Mouse (Mus musculus) liver, embryonic 15.5 days (tissue): ENCODE data around the gene Apon. TPM values are rescaled to one million over a fixed set of nuclear protein-coding genes. Genes with fewer than 3 reads are reported as not detected.

Source experiments
- ATAC-seq: fragments of 200-750 bp; cut with Nextera tagmentation; 2 replicates; pipeline ENCODE4 v1.8.0; 2017; ENCODE audit warnings: moderate number of reproducible peaks, mild to moderate bottlenecking, moderate library complexity; ENCODE audit not compliant: insufficient read depth
- H3K27ac ChIP-seq: fragments of 300-500 bp; sonication (generic); replicated peaks from 2 replicates; pipeline ENCODE4 v1.5.1; 2015; ENCODE audit warnings: mild to moderate bottlenecking, inconsistent platforms
- H3K27me3 ChIP-seq: fragments of 300-500 bp; sonication (generic); 2 replicates; pipeline ENCODE4 v1.6.1; 2015; ENCODE audit warnings: mild to moderate bottlenecking, inconsistent platforms
- H3K36me3 ChIP-seq: fragments of 300-500 bp; sonication (generic); replicated peaks from 2 replicates; pipeline ENCODE4 v1.6.1; 2015; ENCODE audit warnings: moderate library complexity, mild to moderate bottlenecking, inconsistent platforms
- H3K4me1 ChIP-seq: fragments of 300-500 bp; sonication (generic); replicated peaks from 2 replicates; pipeline ENCODE4 v1.6.1; 2015; ENCODE audit warnings: inconsistent platforms
- H3K4me2 ChIP-seq: fragments of 300-500 bp; sonication (generic); 2 replicates; pipeline ENCODE4 v1.6.1; 2015; ENCODE audit warnings: moderate library complexity, mild to moderate bottlenecking, inconsistent platforms
- H3K4me3 ChIP-seq: fragments of 300-500 bp; sonication (generic); replicated peaks from 2 replicates; pipeline ENCODE4 v1.5.1; 2015; ENCODE audit warnings: mild to moderate bottlenecking, inconsistent platforms
- H3K9ac ChIP-seq: fragments of 300-500 bp; sonication (generic); 2 replicates; pipeline ENCODE4 v1.6.1; 2015; ENCODE audit warnings: moderate library complexity, mild to moderate bottlenecking, inconsistent platforms
- H3K9me3 ChIP-seq: fragments of 300-500 bp; sonication (generic); replicated peaks from 2 replicates; pipeline ENCODE4 v1.6.1; 2016; ENCODE audit warnings: inconsistent platforms
- WGBS: fragments of 180-500 bp; shearing (Covaris S2); methylation state at CpG from one replicate; pipeline ENCODE4 v1.1.7; 2015; ENCODE audit warnings: mixed read lengths; ENCODE audit not compliant: insufficient replicate concordance; 5-methylcytosine and 5-hydroxymethylcytosine counted together
- polyA plus RNA-seq: library from polyadenylated mRNA; unstranded; fragments of >200 nt; fragmentation: Nextera tagmentation; extraction: Ambion mirVana; gene quantifications from 2 replicates; pipeline ENCODE4 v1.2.1, GENCODE M21; 2015

Gene Apon
- polyA plus RNA-seq, 1 experiment from 2014 or later, result 1.1 TPM

- Histone ChIP-seq H3K4me2 (no peak overlapping the region), H3K4me3 (no peak overlapping the region), H3K27ac (no peak overlapping the region), H3K36me3 (no peaks in the 10 kb centered on the region; the same call in 1 of the 2 replicates), H3K4me1 (peaks cover 17% of the 10 kb centered on the region), H3K9ac (no peak overlapping the region), H3K9me3 (no peaks in the 10 kb centered on the region), H3K27me3 (no peaks in the 10 kb centered on the region)
- ATAC-seq, result 0 out of 2 replicates have a peak, but pooled peaks have one; percentile 20
- WGBS, result 75% methylated on average over 11 of the region's 11 CpGs
Observed at GRCm38 (mm10) chr10:128297622-128298021, 43.7 kb downstream of the Apon start.

- peak overlapping the region; percentile 8; the same call in 1 of the 2 replicates for H3K4me2 ChIP-seq
- H3K9ac ChIP-seq, result no peak overlapping the region
- H3K9me3 ChIP-seq, result no peaks in the 10 kb centered on the region
- H3K36me3 ChIP-seq, result no peaks in the 10 kb centered on the region
- H3K4me1 ChIP-seq, result peaks cover 17% of the 10 kb centered on the region
- no peak for ATAC-seq
- H3K4me3 ChIP-seq, result no peak overlapping the region
- H3K27me3 ChIP-seq, result no peaks in the 10 kb centered on the region
- 37% methylated on average over 6 of the region's 6 CpGs for WGBS
- H3K27ac ChIP-seq, result no peak overlapping the region
Observed at GRCm38 (mm10) chr10:128298243-128298642, 44.3 kb downstream of the Apon start.

DNA sequence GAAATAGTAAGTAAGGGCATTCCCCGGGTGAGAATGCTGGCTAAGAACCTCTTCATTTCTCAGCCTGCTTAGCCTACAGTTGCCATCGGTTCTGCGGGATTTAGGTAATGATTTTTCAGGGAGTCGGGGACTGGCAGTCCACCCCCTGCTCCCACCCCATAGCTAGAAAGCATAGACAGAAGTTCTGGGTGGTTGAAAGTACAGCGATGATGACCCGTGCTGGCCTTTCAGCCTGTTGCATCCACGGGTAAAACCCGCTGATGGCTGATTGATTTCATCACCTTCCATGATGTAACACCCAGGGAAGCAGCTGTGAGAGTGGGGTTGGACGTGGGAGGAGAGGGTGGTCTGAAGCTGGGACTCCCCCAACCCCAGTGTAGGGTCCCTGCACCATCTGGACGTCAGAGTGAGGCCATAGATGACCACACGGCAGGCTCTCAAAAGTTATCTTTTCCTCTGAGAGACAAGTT lies 44.8 kb downstream of the Apon start, which contains the start of gene Il23a:
Il23a (minus strand) TSS at position 51 of the 470 bp plus-strand sequence.
- Histone ChIP-seq H3K4me3 (no peak within 1 kb of the TSS), H3K36me3 (no peaks in the 10 kb centered on the region), H3K4me1 (peaks cover 19% of the 10 kb centered on the region), H3K9ac (no peak within 1 kb of the TSS), H3K27ac (no peak within 1 kb of the TSS), H3K9me3 (no peaks in the 10 kb centered on the region), H3K27me3 (no peaks in the 10 kb centered on the region), H3K4me2 (peak within 1 kb of the TSS; percentile 8; the same call in 1 of the 2 replicates)
- WGBS, result 57% methylated on average over 11 of the region's 11 CpGs
- no peak for ATAC-seq

- Histone ChIP-seq H3K27me3 (no peaks in the 10 kb centered on the region), H3K4me2 (peak overlapping the region; percentile 82), H3K9ac (peak overlapping the region; percentile 76), H3K27ac (peak overlapping the region; percentile 90), H3K4me1 (peaks cover 33% of the 10 kb centered on the region), H3K4me3 (peak overlapping the region; percentile 74), H3K9me3 (no peaks in the 10 kb centered on the region), H3K36me3 (peaks cover 12% of the 10 kb centered on the region; the same call in 1 of the 2 replicates)
- ATAC-seq, result no peak
- WGBS, result 15% methylated on average over 3 of the region's 3 CpGs
Observed at GRCm38 (mm10) chr10:128302357-128302756, 48.5 kb downstream of the Apon start.

DNA sequence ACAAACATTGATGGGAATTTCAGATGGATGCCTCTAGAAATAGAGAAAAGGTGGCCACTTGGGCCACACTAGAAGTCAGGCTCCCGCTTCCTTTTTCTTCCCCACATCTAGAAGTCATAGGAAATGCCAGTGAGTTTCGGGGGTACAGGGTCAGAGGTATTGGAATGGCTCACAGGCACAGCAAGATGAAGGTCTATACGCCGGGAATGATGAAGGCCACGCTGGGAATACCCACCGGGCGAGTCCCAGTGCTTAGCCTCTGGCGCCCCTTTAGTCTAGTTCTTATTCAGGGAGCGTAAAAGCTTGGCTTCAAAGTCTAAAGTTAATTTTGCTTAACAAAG lies 48.9 kb downstream of the Apon start:
- no peaks in the 10 kb centered on the region for H3K27me3 ChIP-seq
- peak overlapping the region; percentile 76 for H3K9ac ChIP-seq
- peak overlapping the region; percentile 90 for H3K27ac ChIP-seq
- WGBS, result under 1% methylated on average over 9 of the region's 9 CpGs
- H3K4me3 ChIP-seq, result peak overlapping the region; percentile 74
- peaks cover 29% of the 10 kb centered on the region for H3K4me1 ChIP-seq
- peak overlapping the region; percentile 82 for H3K4me2 ChIP-seq
- H3K36me3 ChIP-seq, result peaks cover 12% of the 10 kb centered on the region; the same call in 1 of the 2 replicates
- ATAC-seq, result peak; percentile 16
- H3K9me3 ChIP-seq, result no peaks in the 10 kb centered on the region

DNA sequence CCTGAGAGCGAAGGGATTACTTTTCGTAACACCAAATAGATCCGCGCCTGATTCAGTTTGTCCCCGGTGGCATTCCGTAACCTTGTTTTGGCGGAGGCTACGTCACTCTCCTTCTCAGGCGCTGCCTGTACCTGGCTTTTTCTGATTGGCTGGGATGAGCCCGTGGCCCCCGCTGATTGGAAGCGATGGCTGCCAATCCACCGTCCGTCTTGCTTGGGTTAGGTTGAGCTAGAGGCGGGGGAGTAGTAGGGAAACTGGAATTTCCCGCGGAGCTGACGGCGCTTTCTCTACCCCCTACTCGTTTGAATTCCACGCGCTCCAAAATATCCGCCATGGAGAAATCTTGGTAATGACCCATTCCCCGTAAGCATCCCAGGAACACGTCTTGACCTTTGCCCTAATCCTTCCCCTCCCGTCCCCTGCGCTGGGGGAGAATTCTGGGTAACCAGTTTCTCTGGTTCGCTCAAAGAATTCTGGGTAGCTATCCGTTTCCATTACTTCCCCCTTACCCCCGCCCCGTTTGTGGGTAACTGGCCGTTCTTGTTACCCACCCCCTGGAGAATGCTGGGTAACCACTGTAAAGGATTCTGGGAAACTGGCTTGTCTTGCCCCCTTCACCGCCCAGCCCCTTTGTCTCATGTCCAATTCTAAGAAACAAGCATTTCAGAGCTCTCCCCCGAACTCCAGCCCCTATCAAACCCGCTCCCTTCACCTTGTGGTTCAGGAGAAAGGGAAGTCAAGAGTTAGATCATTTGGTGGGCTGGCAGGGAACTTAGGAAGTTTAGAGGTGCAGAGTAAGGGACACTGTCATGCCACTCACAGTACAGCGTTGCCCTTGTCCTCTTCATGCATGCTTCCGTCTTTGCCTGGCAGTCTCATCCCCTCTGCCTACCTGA lies 49.5 kb downstream of the Apon start, which contains the start of gene Pan2:
Pan2 (plus strand) TSS at position 210 of the 896 bp plus-strand sequence.
- H3K27me3 ChIP-seq, result no peaks in the 10 kb centered on the region
- peaks cover 18% of the 10 kb centered on the region for H3K36me3 ChIP-seq
- H3K9ac ChIP-seq, result peak within 1 kb of the TSS; percentile 77
- H3K4me3 ChIP-seq, result peak within 1 kb of the TSS; percentile 74
- peaks cover 26% of the 10 kb centered on the region for H3K4me1 ChIP-seq
- peak within 1 kb of the TSS; percentile 90 for H3K27ac ChIP-seq
- peak; percentile 98 for ATAC-seq
- no peaks in the 10 kb centered on the region for H3K9me3 ChIP-seq
- WGBS, result 1% methylated on average over 37 of the region's 37 CpGs
- H3K4me2 ChIP-seq, result peak within 1 kb of the TSS; percentile 86

Other genes with a start within 250 kb of the Apon start
- gene Hsd17b6, start 246.5 kb upstream of the Apon start, polyA plus RNA-seq, result 0.09 and 0.13 TPM in 2 replicates
- gene Prim1, start 238.9 kb upstream of the Apon start, polyA plus RNA-seq, result 66.9 and 69.3 TPM in 2 replicates
- 312 and 355 TPM in 2 replicates for gene Naca, start 218.5 kb upstream of the Apon start, polyA plus RNA-seq
- gene Ptges3, start 195.1 kb upstream of the Apon start, polyA plus RNA-seq, result 188 and 217 TPM in 2 replicates
- 1,834 and 1,894 TPM in 2 replicates for gene Atp5b, start 170.8 kb upstream of the Apon start, polyA plus RNA-seq
- 6.8 and 7.0 TPM in 2 replicates for gene Baz2a, start 162.5 kb upstream of the Apon start, polyA plus RNA-seq
- gene Rbms2, start 73.8 kb upstream of the Apon start, polyA plus RNA-seq, result 6.7 and 6.9 TPM in 2 replicates
- gene Gls2, start 59.6 kb upstream of the Apon start, polyA plus RNA-seq, result 10.1 and 15.5 TPM in 2 replicates
- 26.2 and 29.0 TPM in 2 replicates for gene Spryd4, start 42.3 kb upstream of the Apon start, polyA plus RNA-seq
- gene Mip, start 28.3 kb upstream of the Apon start, polyA plus RNA-seq, result not detected in 2 replicates
- 24.4 and 26.2 TPM in 2 replicates for gene Timeless, start 22.0 kb upstream of the Apon start, polyA plus RNA-seq
- gene Apof, start 14.6 kb downstream of the Apon start, polyA plus RNA-seq, result 147 and 195 TPM in 2 replicates
- 6.8 and 8.4 TPM in 2 replicates for gene Stat2, start 16.5 kb downstream of the Apon start, polyA plus RNA-seq
- gene Il23a, start 44.7 kb downstream of the Apon start, polyA plus RNA-seq, result not detected in 2 replicates
- gene Pan2, start 49.2 kb downstream of the Apon start, polyA plus RNA-seq, result 12.9 and 14.3 TPM in 2 replicates
- gene Cnpy2, start 68.4 kb downstream of the Apon start, polyA plus RNA-seq, result 85.8 and 90.0 TPM in 2 replicates
- gene Cs, start 83.6 kb downstream of the Apon start, polyA plus RNA-seq, result 115 and 121 TPM in 2 replicates
- gene Coq10a, start 114.9 kb downstream of the Apon start, polyA plus RNA-seq, result 4.6 and 5.2 TPM in 2 replicates
- gene Ankrd52, start 123.0 kb downstream of the Apon start, polyA plus RNA-seq, result 4.9 and 5.6 TPM in 2 replicates
- gene Slc39a5, start 147.1 kb downstream of the Apon start, polyA plus RNA-seq, result 69.9 and 90.8 TPM in 2 replicates
- 35.3 and 37.5 TPM in 2 replicates for gene Nabp2, start 157.4 kb downstream of the Apon start, polyA plus RNA-seq
- 8.5 and 9.6 TPM in 2 replicates for gene Rnf41, start 157.6 kb downstream of the Apon start, polyA plus RNA-seq
- gene Smarcc2, start 205.2 kb downstream of the Apon start, polyA plus RNA-seq, result 23.5 and 23.6 TPM in 2 replicates
- gene Myl6, start 240.0 kb downstream of the Apon start, polyA plus RNA-seq, result 483 and 484 TPM in 2 replicates
- gene Myl6b, start 244.6 kb downstream of the Apon start, polyA plus RNA-seq, result 1.4 and 1.7 TPM in 2 replicates